Mouse (Mus musculus) MEL (cell line): ENCODE measurements around the gene Qtrt2. TPM values are rescaled to one million over a fixed set of nuclear protein-coding genes. Genes with fewer than 3 reads are reported as not detected.

Experiments used
- DNase-seq: peaks from one replicate; pipeline ENCODE4 v3.0.0; 2011; ENCODE audit warnings: low read depth, low spot score
- H3K27ac ChIP-seq: 2 replicates; pipeline ENCODE4 v1.5.1; 2012; ENCODE audit warnings: low read depth, mild to moderate bottlenecking, control low read depth, low read length, moderate library complexity; ENCODE audit not compliant: control insufficient read depth
- H3K27me3 ChIP-seq, 2 experiments: fragments of 150-350 bp in 1 of 2; sonication (generic) in 1 of 2; 2 replicates each; pipeline ENCODE4 v1.6.1; 2012; ENCODE audit warnings: low read length in 2 of 2, mild to moderate bottlenecking in 2 of 2, improper control_type of control experiment in 1 of 2, moderate library complexity in 1 of 2; ENCODE audit not compliant: insufficient read depth in 2 of 2, control insufficient read depth in 1 of 2
- H3K36me3 ChIP-seq, 2 experiments: 2 replicates each; pipeline ENCODE4 v1.6.1; 2012 to 2014; ENCODE audit warnings: low read length in 2 of 2, improper control_type of control experiment in 1 of 2, inconsistent platforms in 1 of 2, mild to moderate bottlenecking in 1 of 2; ENCODE audit not compliant: insufficient read depth in 2 of 2, control insufficient read depth in 1 of 2
- H3K4me1 ChIP-seq, 2 experiments: fragments of 150-350 bp in 1 of 2; sonication (generic) in 1 of 2; 2 replicates each; pipeline ENCODE4 v1.6.1; 2012; ENCODE audit warnings: low read length in 2 of 2, improper control_type of control experiment in 1 of 2, mild to moderate bottlenecking in 1 of 2; ENCODE audit not compliant: insufficient read depth in 2 of 2, control insufficient read depth in 1 of 2
- H3K4me3 ChIP-seq, 2 experiments: fragments of 150-350 bp in 1 of 2; sonication (generic) in 1 of 2; 2 replicates each; pipeline ENCODE4 v1.5.1; 2012; ENCODE audit warnings: low read depth in 2 of 2, low read length in 2 of 2, mild to moderate bottlenecking in 2 of 2, moderate library complexity in 2 of 2, control low read depth in 1 of 2, improper control_type of control experiment in 1 of 2; ENCODE audit not compliant: control insufficient read depth in 1 of 2, insufficient read depth in 1 of 2
- H3K79me2 ChIP-seq: 2 replicates; pipeline ENCODE4 v1.6.1; 2012; ENCODE audit warnings: mild to moderate bottlenecking, low read length, moderate library complexity; ENCODE audit not compliant: control insufficient read depth, poor library complexity, insufficient read depth
- H3K9ac ChIP-seq: 2 replicates; pipeline ENCODE4 v1.6.1; 2012; ENCODE audit warnings: low read depth, mild to moderate bottlenecking, control low read depth, low read length, moderate library complexity; ENCODE audit not compliant: control insufficient read depth, poor library complexity, severe bottlenecking
- H3K9me3 ChIP-seq: fragments of 150-350 bp; sonication (generic); replicated peaks from 2 replicates; pipeline ENCODE4 v1.6.1; 2012; ENCODE audit warnings: mild to moderate bottlenecking, low read length, improper control_type of control experiment, moderate library complexity; ENCODE audit not compliant: insufficient read depth
- CTCF ChIP-seq, 3 experiments: IDR thresholded peaks in 2 of 3; conservative IDR thresholded peaks in 1 of 3; 2 replicates each; pipeline ENCODE4 v1.5.1; 2011 to 2012; ENCODE audit warnings: low read length in 3 of 3, low read depth in 2 of 3, mild to moderate bottlenecking in 2 of 3, improper control_type of control experiment in 1 of 3, inconsistent platforms in 1 of 3, mixed read lengths in 1 of 3, moderate library complexity in 1 of 3; ENCODE audit not compliant: control insufficient read depth in 1 of 3, insufficient read depth in 1 of 3, poor library complexity in 1 of 3, severe bottlenecking in 1 of 3
- E2F4 ChIP-seq: IDR thresholded peaks from 2 replicates; pipeline ENCODE4 v1.6.1; 2011; ENCODE audit warnings: low read depth, low read length, improper control_type of control experiment, borderline replicate concordance
- ELF1 ChIP-seq: IDR thresholded peaks from 2 replicates; pipeline ENCODE4 v1.6.1; 2014; ENCODE audit warnings: low read depth, mild to moderate bottlenecking, inconsistent platforms, low read length, improper control_type of control experiment, moderate library complexity
- EP300 ChIP-seq, 2 experiments: IDR thresholded peaks; 2 replicates each; pipeline ENCODE4 v1.6.1; 2011; ENCODE audit warnings: improper control_type of control experiment in 2 of 2, low read length in 2 of 2, low read depth in 1 of 2, mild to moderate bottlenecking in 1 of 2
- ETS1 ChIP-seq: IDR thresholded peaks from 2 replicates; pipeline ENCODE4 v1.6.1; 2012; ENCODE audit warnings: low read depth, mild to moderate bottlenecking, inconsistent platforms, low read length, improper control_type of control experiment, moderate library complexity
- GATA1 ChIP-seq: IDR thresholded peaks from 2 replicates; pipeline ENCODE4 v1.6.1; 2011; ENCODE audit warnings: low read depth, low read length, improper control_type of control experiment
- JUND ChIP-seq: IDR thresholded peaks from 2 replicates; pipeline ENCODE4 v1.6.1; 2011; ENCODE audit warnings: low read depth, mild to moderate bottlenecking, improper control_type of control experiment, low read length
- KAT2A ChIP-seq: conservative IDR thresholded peaks from 2 replicates; pipeline ENCODE4 v1.6.1; 2012; ENCODE audit warnings: low read depth, low read length, improper control_type of control experiment, inconsistent platforms
- MEF2A ChIP-seq: IDR thresholded peaks from 2 replicates; pipeline ENCODE4 v1.6.1; 2014; ENCODE audit warnings: low read depth, mild to moderate bottlenecking, inconsistent platforms, low read length, improper control_type of control experiment; ENCODE audit not compliant: poor library complexity, insufficient replicate concordance, severe bottlenecking; ENCODE audit errors: extremely low read depth
- MXI1 ChIP-seq: IDR thresholded peaks from 2 replicates; pipeline ENCODE4 v1.6.1; 2011; ENCODE audit warnings: mild to moderate bottlenecking, low read depth, low read length, improper control_type of control experiment
- NELFE ChIP-seq: IDR thresholded peaks from 2 replicates; pipeline ENCODE4 v1.6.1; 2011; ENCODE audit warnings: low read depth, low read length, improper control_type of control experiment
- NRF1 ChIP-seq: IDR thresholded peaks from 2 replicates; pipeline ENCODE4 v1.6.1; 2014; ENCODE audit warnings: low read depth, mild to moderate bottlenecking, inconsistent platforms, low read length, improper control_type of control experiment, moderate library complexity; ENCODE audit not compliant: poor library complexity, insufficient read depth, severe bottlenecking
- POLR2A ChIP-seq, 2 experiments: IDR thresholded peaks; 2 replicates each; pipeline ENCODE4 v1.6.1; 2011 to 2012; ENCODE audit warnings: low read length in 2 of 2, mild to moderate bottlenecking in 2 of 2, control low read depth in 1 of 2, improper control_type of control experiment in 1 of 2, low read depth in 1 of 2, moderate library complexity in 1 of 2; ENCODE audit not compliant: control insufficient read depth in 1 of 2, insufficient read depth in 1 of 2, poor library complexity in 1 of 2
- RAD21 ChIP-seq: IDR thresholded peaks from 2 replicates; pipeline ENCODE4 v1.6.1; 2011; ENCODE audit warnings: mild to moderate bottlenecking, low read depth, low read length, improper control_type of control experiment
- RCOR1 ChIP-seq: IDR thresholded peaks from 2 replicates; pipeline ENCODE4 v1.6.1; 2012; ENCODE audit warnings: low read depth, mild to moderate bottlenecking, inconsistent platforms, low read length, improper control_type of control experiment
- SIN3A ChIP-seq: IDR thresholded peaks from 2 replicates; pipeline ENCODE4 v1.6.1; 2012; ENCODE audit warnings: low read length, improper control_type of control experiment, inconsistent platforms
- TAL1 ChIP-seq: IDR thresholded peaks from 2 replicates; pipeline ENCODE4 v1.6.1; 2012; ENCODE audit warnings: mild to moderate bottlenecking, inconsistent platforms, low read length, moderate library complexity, mixed read lengths
- ZKSCAN1 ChIP-seq: IDR thresholded peaks from 2 replicates; pipeline ENCODE4 v1.6.1; 2012; ENCODE audit warnings: low read depth, mild to moderate bottlenecking, inconsistent platforms, low read length, improper control_type of control experiment, moderate library complexity
- ZNF384 ChIP-seq: IDR thresholded peaks from 2 replicates; pipeline ENCODE4 v1.6.1; 2012; ENCODE audit warnings: low read depth, mild to moderate bottlenecking, inconsistent platforms, low read length, improper control_type of control experiment
- polyA plus RNA-seq, 2 experiments: library from polyadenylated mRNA; stranded (reverse) in 1 of 2; unstranded in 1 of 2; fragments of >175 nt in 1 of 2; fragments of >200 nt in 1 of 2; gene quantifications; 2 replicates each; pipeline versions ENCODE4 v1.2.1 to v1.2.4; 2012; ENCODE audit warnings: low replicate concordance in 2 of 2, low read depth in 1 of 2; ENCODE audit not compliant: insufficient read length in 2 of 2, insufficient read depth in 1 of 2, missing spikeins in 1 of 2
- total RNA-seq: library from RNA; depleted of rRNA; stranded (reverse); fragments of 300-350 nt; gene quantifications from 2 replicates; pipeline ENCODE4 v1.2.3, GENCODE M21; 2012

Qtrt2 gene
- total and polyA plus RNA-seq, 3 experiments, result 37.6 to 68.4 (median 47.9) TPM

DNA sequence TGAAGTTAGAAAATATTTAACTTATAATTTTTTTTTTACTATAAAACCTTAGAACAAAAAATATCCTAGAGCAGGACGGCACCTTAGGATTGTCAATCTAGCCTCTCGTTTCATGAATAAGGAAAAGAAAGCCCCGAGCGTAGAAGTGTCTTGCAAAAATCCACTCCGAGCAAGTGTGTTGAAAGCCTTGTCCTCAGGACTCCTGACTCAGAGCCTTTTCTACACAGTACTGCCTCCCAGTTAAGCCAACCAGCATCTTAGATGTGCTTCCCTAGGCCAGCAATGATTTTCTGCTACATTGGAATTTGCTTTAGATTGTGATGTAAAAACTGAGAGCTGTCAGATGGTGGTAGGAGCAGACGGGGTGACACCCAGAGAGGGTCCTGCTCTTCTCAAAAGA, 6.4 kb upstream of the Qtrt2 start:
- peaks cover 0 to 6% of the 10 kb centered on the region in 2 experiments; a peak in 2 of 4 replicates for H3K36me3 ChIP-seq
- peaks cover 2 to 3% of the 10 kb centered on the region in 2 experiments; a peak in 3 of 4 replicates for H3K4me1 ChIP-seq
- no peak overlapping the region for H3K9ac ChIP-seq
- no peak for TF ChIP-seq MXI1
- no peak for TF ChIP-seq RAD21
- TF ChIP-seq RCOR1, result no peak
- no peak for TF ChIP-seq NRF1
- TF ChIP-seq TAL1, result no peak
- TF ChIP-seq ZNF384, result no peak
- no peak for TF ChIP-seq MEF2A
- TF ChIP-seq SIN3A, result no peak
- DNase-seq, result no peak
- H3K27ac ChIP-seq, result no peak overlapping the region
- no peaks in the 10 kb centered on the region for H3K27me3 ChIP-seq
- H3K4me3 ChIP-seq, result no peak overlapping the region
- H3K9me3 ChIP-seq, result no peaks in the 10 kb centered on the region
- H3K79me2 ChIP-seq, result no peaks in the 10 kb centered on the region

DNA sequence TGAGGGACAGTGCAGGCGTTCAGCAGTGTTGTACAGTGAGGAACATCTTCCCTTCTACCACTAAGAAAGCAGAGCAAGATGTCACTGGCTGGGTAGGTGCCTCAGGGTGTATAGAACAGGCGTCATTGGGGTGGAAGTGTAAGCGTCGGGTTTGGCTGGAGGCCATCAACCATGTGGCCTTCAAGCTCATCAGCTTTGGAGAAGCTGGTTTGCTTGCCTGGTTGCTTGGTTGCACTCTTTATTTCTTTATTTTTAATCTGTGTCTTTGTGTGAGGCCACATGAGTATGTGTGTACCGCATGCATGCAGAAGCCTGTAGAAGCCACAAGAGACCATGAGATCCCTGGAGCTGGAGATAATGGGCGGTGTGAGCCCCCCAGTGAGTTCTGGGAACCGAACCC, 5.7 kb upstream of the Qtrt2 start:
- Histone ChIP-seq H3K9ac (no peak overlapping the region), H3K4me1 (peaks cover 2 to 3% of the 10 kb centered on the region in 2 experiments; a peak in 3 of 4 replicates), H3K27me3 (no peaks in the 10 kb centered on the region), H3K79me2 (no peaks in the 10 kb centered on the region), H3K4me3 (no peak overlapping the region), H3K9me3 (no peaks in the 10 kb centered on the region), H3K27ac (no peak overlapping the region), H3K36me3 (peaks cover 0 to 6% of the 10 kb centered on the region in 2 experiments; a peak in 2 of 4 replicates)
- DNase-seq, result no peak
- TF ChIP-seq POLR2A (IDR thresholded peaks at IDR 0.05; ENCODE audit: control insufficient read depth in 1 of 2, insufficient read depth in 1 of 2, low read depth in 1 of 2, low read length in 2 of 2, poor library complexity in 1 of 2), result no peak
- no peak for TF ChIP-seq ZKSCAN1
- no peak for TF ChIP-seq EP300 (IDR thresholded peaks at IDR 0.05; ENCODE audit: low read depth in 1 of 2, low read length in 2 of 2)
- no peak for TF ChIP-seq ELF1
- no peak for TF ChIP-seq KAT2A
- TF ChIP-seq TAL1, result no peak
- no peak for TF ChIP-seq E2F4
- no peak for TF ChIP-seq NELFE

- no peak overlapping the region for H3K9ac ChIP-seq
- H3K9me3 ChIP-seq, result no peaks in the 10 kb centered on the region
- DNase-seq, result no peak
- no peak for TF ChIP-seq ETS1
- TF ChIP-seq JUND, result no peak
- TF ChIP-seq ZKSCAN1, result no peak
- no peak for TF ChIP-seq CTCF (IDR thresholded peaks at IDR 0.05 in 2 of 3, conservative IDR thresholded peaks at IDR 0.05 in 1 of 3; ENCODE audit: control insufficient read depth in 1 of 3, insufficient read depth in 1 of 3, low read depth in 2 of 3, low read length in 3 of 3, poor library complexity in 1 of 3, severe bottlenecking in 1 of 3)
- TF ChIP-seq GATA1, result no peak
- H3K4me3 ChIP-seq, result no peak overlapping the region
- no peak overlapping the region for H3K27ac ChIP-seq
- peaks cover 0 to 3% of the 10 kb centered on the region in 2 experiments; a peak in 2 of 4 replicates for H3K36me3 ChIP-seq
- H3K4me1 ChIP-seq, result peaks cover 0 to 1% of the 10 kb centered on the region in 2 experiments; a peak in 2 of 4 replicates
- no peaks in the 10 kb centered on the region for H3K79me2 ChIP-seq
- no peaks in the 10 kb centered on the region for H3K27me3 ChIP-seq
Measured at GRCm38 (mm10) chr16:43931502-43931901, 4.9 kb upstream of the Qtrt2 start.
